Mouse (Mus musculus) kidney, adult 2 months (tissue): Measurements from ENCODE around the gene Aicda. TPM values are rescaled to one million over a fixed set of nuclear protein-coding genes. Genes with fewer than 3 reads are reported as not detected.
"Not testable (repeated sequence)": the region's sequence is repeated elsewhere in the genome, so short reads cannot be mapped to it uniquely, and the experiment has no call there.

Experiments
- DNase-seq: peaks from one replicate; pipeline ENCODE4 v3.0.0; 2021
- H3K27ac ChIP-seq: fragments of 200-500 bp; 2 replicates; pipeline ENCODE4 v1.5.1; 2012; ENCODE audit warnings: low read depth, low read length, control low read depth, inconsistent platforms; ENCODE audit not compliant: insufficient read depth
- H3K27me3 ChIP-seq: fragments of 200-500 bp; replicated peaks from 2 replicates; pipeline ENCODE4 v1.6.1; 2012; ENCODE audit warnings: mild to moderate bottlenecking, moderate library complexity, low read length, inconsistent platforms; ENCODE audit not compliant: control insufficient read depth, insufficient read depth
- H3K36me3 ChIP-seq: fragments of 200-500 bp; 2 replicates; pipeline ENCODE4 v1.6.1; 2012; ENCODE audit warnings: mild to moderate bottlenecking, moderate library complexity, low read length, inconsistent platforms; ENCODE audit not compliant: control insufficient read depth, insufficient read depth
- H3K4me1 ChIP-seq: fragments of 200-500 bp; 2 replicates; pipeline ENCODE4 v1.6.1; 2011; ENCODE audit warnings: low read length; ENCODE audit not compliant: control insufficient read depth, insufficient read depth
- H3K4me3 ChIP-seq: fragments of 200-500 bp; 2 replicates; pipeline ENCODE4 v1.5.1; 2011; ENCODE audit warnings: mild to moderate bottlenecking, low read depth, low read length, control low read depth; ENCODE audit not compliant: insufficient read depth
- CTCF ChIP-seq: fragments of 200-500 bp; conservative IDR thresholded peaks from 2 replicates; pipeline ENCODE4 v1.5.1; 2011; ENCODE audit warnings: low read depth, mild to moderate bottlenecking, control low read depth, low read length, moderate library complexity, mixed read lengths; ENCODE audit not compliant: insufficient read depth, insufficient read length
- POLR2A ChIP-seq: fragments of 200-500 bp; IDR thresholded peaks from one replicate; pipeline ENCODE4 v1.6.1; 2011; ENCODE audit warnings: low read depth, low read length, control low read depth
- WGBS: fragments of 180-500 bp; shearing (Covaris S2); methylation state at CpG from one replicate; pipeline ENCODE4 v1.1.7; 2018; 5-methylcytosine and 5-hydroxymethylcytosine counted together
- polyA plus RNA-seq: library from polyadenylated mRNA; depleted of rRNA; stranded (reverse); fragments of >200 nt; gene quantifications from 2 replicates; pipeline ENCODE4 v1.2.3, GENCODE M21; 2012; rRNA removed

The Aicda gene
- polyA plus RNA-seq = not detected in 2 replicates

DNA sequence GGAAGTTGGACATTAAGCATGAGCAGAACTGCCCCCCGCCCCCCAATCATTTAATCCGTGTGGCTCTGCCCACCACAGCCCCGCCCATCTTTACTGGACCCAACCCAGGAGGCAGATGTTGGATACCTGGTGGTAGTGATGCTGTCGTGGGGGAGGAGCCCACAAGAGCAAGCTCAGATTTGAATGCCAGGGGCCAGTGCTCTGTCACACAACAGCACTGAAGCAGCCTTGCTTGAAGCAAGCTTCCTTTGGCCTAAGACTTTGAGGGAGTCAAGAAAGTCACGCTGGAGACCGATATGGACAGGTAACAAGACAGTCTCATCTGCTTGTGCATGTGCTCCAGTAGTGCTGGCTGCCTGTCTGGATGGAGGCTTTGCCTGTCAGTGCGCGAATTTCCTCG lies at the start of gene Aicda:
TSS of gene Aicda (plus strand) at position 196 of the 400 bp plus-strand sequence.
- 60% methylated on average over 9 of the region's 9 CpGs for WGBS
- no peak within 1 kb of the TSS for H3K4me3 ChIP-seq
- H3K36me3 ChIP-seq = no peaks in the 10 kb centered on the region
- no peaks in the 10 kb centered on the region for H3K27me3 ChIP-seq
- H3K27ac ChIP-seq = no peak within 1 kb of the TSS
- no peak for TF ChIP-seq POLR2A
- no peak for TF ChIP-seq CTCF
- no peaks in the 10 kb centered on the region for H3K4me1 ChIP-seq
- no peak for DNase-seq

DNA sequence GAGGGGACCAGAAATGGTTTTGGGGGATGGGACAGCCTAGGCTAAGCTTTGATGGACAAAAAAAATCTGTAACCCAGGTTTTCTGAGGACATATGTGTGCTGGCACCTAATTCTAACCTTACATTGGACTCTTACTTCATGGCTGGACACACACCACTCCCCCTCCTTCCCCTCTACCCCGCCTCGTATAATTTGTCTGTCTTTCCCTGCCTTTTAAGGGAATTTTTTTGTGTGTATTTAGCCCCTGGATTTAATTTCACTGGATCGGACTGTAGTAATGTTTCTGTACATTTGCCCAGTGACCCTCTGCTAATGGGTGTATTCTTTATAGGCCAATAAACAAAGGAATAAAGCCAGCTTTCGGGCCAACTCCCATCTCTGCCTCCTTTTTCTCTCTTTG lies 48.6 kb upstream of the Aicda start:
- DNase-seq = no peak
- TF ChIP-seq CTCF = no peak
- TF ChIP-seq POLR2A = no peak
- no peaks in the 10 kb centered on the region for H3K36me3 ChIP-seq
- H3K27ac ChIP-seq = no peak overlapping the region
- WGBS = 34% methylated on average over 4 of the region's 4 CpGs
- no peaks in the 10 kb centered on the region for H3K27me3 ChIP-seq
- H3K4me3 ChIP-seq = no peak overlapping the region
- no peaks in the 10 kb centered on the region for H3K4me1 ChIP-seq

DNA sequence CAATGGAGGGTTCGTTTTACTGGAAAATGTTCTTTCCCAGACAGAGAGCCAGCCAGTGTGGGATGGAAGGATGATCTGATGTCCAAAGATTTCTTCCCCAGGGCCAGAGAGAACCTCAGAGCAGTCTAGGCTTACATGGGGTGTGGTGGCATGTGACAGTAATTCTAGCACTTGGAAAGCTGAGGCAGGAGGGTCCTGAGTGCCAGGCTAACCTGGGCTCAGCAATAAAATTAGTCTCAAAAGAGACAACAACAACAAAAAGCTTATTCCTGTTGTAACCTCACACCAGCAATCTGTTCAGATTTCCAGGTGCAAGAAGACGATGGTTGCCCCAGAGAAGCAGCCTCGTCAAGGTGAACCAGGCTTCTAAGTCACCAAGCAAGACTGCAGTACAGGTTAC lies 48.1 kb upstream of the Aicda start, which contains the start of gene Mfap5:
TSS of gene Mfap5 (plus strand) at position 301 of the 400 bp plus-strand sequence.
- no peaks in the 10 kb centered on the region for H3K36me3 ChIP-seq
- H3K4me1 ChIP-seq = no peaks in the 10 kb centered on the region
- TF ChIP-seq POLR2A (no peak), CTCF (no peak)
- no peak within 1 kb of the TSS for H3K4me3 ChIP-seq
- no peaks in the 10 kb centered on the region for H3K27me3 ChIP-seq
- no peak within 1 kb of the TSS for H3K27ac ChIP-seq
- DNase-seq = no peak
- WGBS = 83% methylated on average over 3 of the region's 3 CpGs

DNA sequence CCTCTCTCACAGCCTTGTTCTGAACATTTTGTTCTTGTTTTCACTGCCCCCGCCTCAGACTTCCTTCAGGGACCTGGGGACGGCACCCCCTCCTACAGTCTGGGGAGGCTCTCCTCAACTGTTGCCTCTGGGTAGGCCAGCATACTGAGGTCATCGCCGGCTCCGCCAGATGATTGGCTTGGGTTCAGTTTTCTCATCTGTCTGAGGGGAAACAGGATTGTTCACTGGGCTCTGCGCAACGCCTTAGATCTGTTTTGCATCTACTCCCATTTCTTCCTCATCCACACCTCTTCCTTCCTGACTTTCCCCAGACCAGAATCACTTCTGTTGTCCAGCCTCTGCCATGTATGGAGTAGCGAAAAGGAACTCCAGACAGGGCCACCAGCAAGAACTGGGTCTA lies 45.1 kb upstream of the Aicda start:
- DNase-seq = no peak
- H3K27ac ChIP-seq = no peak overlapping the region
- no peaks in the 10 kb centered on the region for H3K4me1 ChIP-seq
- TF ChIP-seq CTCF (no peak), POLR2A (no peak)
- 65% methylated on average over 8 of the region's 8 CpGs for WGBS
- H3K27me3 ChIP-seq = no peaks in the 10 kb centered on the region
- H3K36me3 ChIP-seq = no peaks in the 10 kb centered on the region
- no peak overlapping the region for H3K4me3 ChIP-seq

DNA sequence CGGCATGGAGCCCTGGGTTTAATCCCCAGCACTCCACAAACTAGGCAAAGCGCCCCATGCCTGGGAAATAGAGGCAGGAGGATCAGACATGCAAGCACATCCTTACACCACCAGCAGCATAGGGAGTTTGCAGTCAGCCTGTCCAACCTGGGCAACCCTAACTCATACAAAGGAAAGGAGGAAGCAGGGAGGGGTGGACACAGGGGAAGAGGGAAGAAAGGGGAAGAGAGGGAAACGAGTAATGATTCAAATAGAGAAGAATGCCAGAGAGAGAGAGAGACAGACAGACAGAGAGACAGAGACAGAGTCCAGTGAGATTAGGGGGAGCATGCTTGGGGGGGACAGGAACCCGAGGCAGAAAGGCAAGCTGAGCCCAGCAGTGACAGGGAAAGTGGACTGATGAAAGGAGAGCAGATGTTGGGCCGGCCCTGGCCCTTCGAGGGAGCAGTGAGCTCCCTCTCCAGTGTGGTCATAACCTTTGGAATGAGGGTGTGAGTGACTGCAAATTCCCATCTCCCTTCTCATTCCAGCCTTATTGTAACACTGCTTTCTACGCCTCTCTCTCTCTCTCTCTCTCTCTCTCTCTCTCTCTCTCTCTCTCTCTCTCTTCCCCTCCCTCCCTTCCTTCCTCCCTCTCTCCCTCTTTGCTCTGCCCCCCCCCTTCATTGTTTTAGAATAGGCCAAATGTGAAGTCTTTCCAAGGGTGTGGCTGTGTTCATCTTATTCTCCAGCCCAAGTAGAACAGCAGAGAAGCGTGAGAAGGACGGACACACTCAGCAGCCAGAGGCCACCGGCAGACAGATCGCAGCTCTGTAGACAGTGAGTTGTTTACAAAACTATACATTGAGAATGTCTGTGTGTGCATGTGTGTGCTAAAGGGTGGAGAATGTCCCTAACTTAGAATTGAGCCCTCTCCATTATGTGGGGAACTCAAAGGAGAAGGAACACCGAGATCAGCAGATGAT lies 40.4 kb upstream of the Aicda start:
- Histone ChIP-seq H3K4me3 (no peak overlapping the region), H3K27ac (no peak overlapping the region), H3K27me3 (no peaks in the 10 kb centered on the region), H3K4me1 (no peaks in the 10 kb centered on the region), H3K36me3 (no peaks in the 10 kb centered on the region)
- DNase-seq = no peak
- TF ChIP-seq CTCF (no peak), POLR2A (no peak)
- 55% methylated on average over 12 of the region's 12 CpGs for WGBS

DNA sequence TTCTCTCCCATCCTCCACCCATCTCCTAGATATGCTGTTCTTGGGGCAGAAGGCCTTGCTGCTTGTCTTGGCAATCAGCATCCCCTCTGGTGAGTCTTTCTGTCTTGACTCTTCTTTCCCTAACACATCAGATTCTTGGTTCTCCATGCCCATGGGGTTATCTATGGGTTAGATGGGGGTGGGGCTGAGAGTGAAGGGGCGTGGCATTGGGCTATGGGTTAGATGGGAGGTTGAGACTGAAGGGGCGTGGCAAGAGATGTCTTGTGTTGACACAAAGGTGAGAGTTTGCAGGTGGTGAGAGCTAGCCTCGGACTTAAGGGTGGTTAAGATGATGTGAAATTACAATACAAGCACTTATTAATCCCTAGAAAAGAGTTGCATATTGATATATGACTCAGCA lies 39.3 kb upstream of the Aicda start:
- no peak for DNase-seq
- no peaks in the 10 kb centered on the region for H3K36me3 ChIP-seq

DNA sequence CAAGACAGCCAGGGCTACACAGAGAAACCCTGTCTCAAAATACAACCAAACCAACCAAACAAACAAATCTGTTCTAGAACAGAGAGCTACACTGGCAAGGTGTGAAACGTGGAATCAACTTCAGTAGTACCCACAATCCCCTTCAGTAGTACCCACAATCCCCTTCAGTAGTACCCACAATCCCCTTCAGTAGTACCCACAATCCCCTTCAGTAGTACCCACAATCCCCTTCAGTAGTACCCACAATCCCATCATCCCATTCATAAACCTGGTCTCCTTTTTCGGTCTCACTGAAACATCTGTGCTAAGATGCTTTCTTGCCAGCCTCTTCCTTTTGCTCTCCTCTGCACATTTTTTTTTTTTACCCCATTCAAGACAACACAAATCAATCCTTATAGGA lies 37.8 kb upstream of the Aicda start:
- H3K4me1 ChIP-seq, H3K36me3 ChIP-seq, H3K4me3 ChIP-seq, DNase-seq, H3K27me3 ChIP-seq, H3K27ac ChIP-seq: not testable (repeated sequence)
- WGBS = 93% methylated on average over 2 of the region's 2 CpGs

More for the DNA sequence above, 39.3 kb upstream of the Aicda start:
- H3K4me1 ChIP-seq = no peaks in the 10 kb centered on the region
- WGBS = 82% methylated on average over 3 of the region's 3 CpGs
- no peak overlapping the region for H3K4me3 ChIP-seq
- no peak for TF ChIP-seq CTCF
- TF ChIP-seq POLR2A = no peak
- H3K27me3 ChIP-seq = no peaks in the 10 kb centered on the region
- no peak overlapping the region for H3K27ac ChIP-seq
